In genomic region chr9:118891593-118891992, GRCm38 (mm10) we compare ENCODE assay signal across 12 mouse cellular contexts. TPM values are rescaled to one million over a fixed set of nuclear protein-coding genes. Genes with fewer than 3 reads are reported as not detected.
DNase-seq lines count a peak whose midpoint lies in the region; ATAC-seq lines count a peak whose summit lies in the region.
"Had no signal": no experiment of that assay in that cellular context is flagged by ENCODE, and none has a peak within 500 bp of the region (broad histone marks: within the 10 kb centered on the region; RNA-seq: fewer than 3 reads in every experiment).

No protein-coding gene starts in this region.

- H3K36me3 ChIP-seq in kidney, embryonic 16.5 days (ENCODE audit: insufficient read depth, low read length) = peaks cover 15% of the 10 kb centered on the region
- 0 out of 2 replicates have a peak, but pooled peaks cover 12% of the 10 kb centered on the region for H3K36me3 ChIP-seq in embryonic facial prominence, embryonic 14.5 days (ENCODE audit: control insufficient read depth, insufficient read depth, low read length)
- peaks cover 10% of the 10 kb centered on the region for H3K36me3 ChIP-seq in limb, embryonic 13.5 days

- H3K4me2 ChIP-seq in kidney, embryonic 16.5 days (replicated peaks; ENCODE audit: low read depth, low read length) = no peak overlapping the region
- peak overlapping the region; percentile 31; the same call in 1 of the 2 replicates for H3K4me2 ChIP-seq in embryonic facial prominence, embryonic 14.5 days (ENCODE audit: low read depth, low read length)
- H3K4me2 ChIP-seq in limb, embryonic 13.5 days (replicated peaks) = peak overlapping the region; percentile 25; the same call in 1 of the 2 replicates

- H3K27me3 ChIP-seq in kidney, embryonic 16.5 days (ENCODE audit: insufficient read depth, low read length) = no peaks in the 10 kb centered on the region
- H3K27me3 ChIP-seq in embryonic facial prominence, embryonic 14.5 days (replicated peaks; ENCODE audit: control insufficient read depth, insufficient read depth, low read length) = no peaks in the 10 kb centered on the region
- no peaks in the 10 kb centered on the region for H3K27me3 ChIP-seq in limb, embryonic 13.5 days

- H3K9ac ChIP-seq in kidney, embryonic 16.5 days (replicated peaks; ENCODE audit: low read length) = no peak overlapping the region
- H3K9ac ChIP-seq in embryonic facial prominence, embryonic 14.5 days (ENCODE audit: low read depth, low read length) = no peak overlapping the region
- 0 out of 2 replicates have a peak overlapping the region, but pooled peaks have one; percentile 9 for H3K9ac ChIP-seq in limb, embryonic 13.5 days

- H3K4me3 ChIP-seq in kidney, embryonic 16.5 days (ENCODE audit: low read length) = no peak overlapping the region
- H3K4me3 ChIP-seq in embryonic facial prominence, embryonic 14.5 days (ENCODE audit: low read depth, low read length) = no peak overlapping the region
- no peak overlapping the region for H3K4me3 ChIP-seq in limb, embryonic 13.5 days
- H3K4me3 ChIP-seq: myocyte had no signal

- H3K9me3 ChIP-seq in kidney, embryonic 16.5 days (ENCODE audit: low read length) = no peaks in the 10 kb centered on the region
- no peaks in the 10 kb centered on the region for H3K9me3 ChIP-seq in embryonic facial prominence, embryonic 14.5 days (ENCODE audit: control insufficient read depth, low read length)
- H3K9me3 ChIP-seq in limb, embryonic 13.5 days = no peaks in the 10 kb centered on the region

- H3K4me1 ChIP-seq in kidney, embryonic 16.5 days (ENCODE audit: insufficient read depth, low read length) = peaks cover 28% of the 10 kb centered on the region
- peaks cover 18% of the 10 kb centered on the region for H3K4me1 ChIP-seq in embryonic facial prominence, embryonic 14.5 days (ENCODE audit: control insufficient read depth, insufficient read depth, low read length)
- peaks cover 30% of the 10 kb centered on the region for H3K4me1 ChIP-seq in limb, embryonic 13.5 days

- WGBS in kidney, embryonic 16.5 days = 24% methylated on average over 9 of the region's 9 CpGs
- WGBS in embryonic facial prominence, embryonic 14.5 days = 17% methylated on average over 9 of the region's 9 CpGs
- 20% methylated on average over 9 of the region's 9 CpGs for WGBS in limb, embryonic 13.5 days

- peak overlapping the region; percentile 82 for H3K27ac ChIP-seq in kidney, embryonic 16.5 days (ENCODE audit: low read length)
- peak overlapping the region; percentile 79 for H3K27ac ChIP-seq in embryonic facial prominence, embryonic 14.5 days (replicated peaks; ENCODE audit: low read depth, low read length)
- peak overlapping the region; percentile 83 for H3K27ac ChIP-seq in limb, embryonic 13.5 days
- H3K27ac ChIP-seq: macrophage had no signal

- ATAC-seq in cerebellum, adult (ENCODE audit: insufficient number of reproducible peaks, low FRiP score, low TSS enrichment) = no peak
- peak; percentile 67 for ATAC-seq in kidney, embryonic 16.5 days (ENCODE audit: low FRiP score, low TSS enrichment)
- peak; percentile 92 for ATAC-seq in embryonic facial prominence, embryonic 14.5 days (ENCODE audit: low read depth)
- peak; percentile 67 for ATAC-seq in limb, embryonic 13.5 days (ENCODE audit: low FRiP score, low read depth)

- DNase-seq in cerebellum, postnatal 36 days = peak; percentile 11 to 12
- DNase-seq in kidney, adult 8-10 months = no peak
- peak; percentile 92 for DNase-seq in embryonic facial prominence, embryonic 14.5 days (ENCODE audit: low spot score)
- no peak for DNase-seq in Muller cell, postnatal 12 days (ENCODE audit: inconsistent ontology term)
- DNase-seq in adrenal gland, adult (ENCODE audit: inconsistent age in 2 of 2, low spot score in 1 of 2) = no peak
- DNase-seq: kidney, postnatal 36 days; thymus, postnatal 14 days had no signal

RNA-seq across cellular contexts. Expression of gene Ctdspl, which starts 34.7 kb away (rescaled TPM):
- polyA plus RNA-seq in kidney, embryonic 16.5 days (2015; fragmentation: Nextera tagmentation; extraction: Ambion mirVana) = 27.5 and 30.7 TPM in 2 replicates
- 17.7 and 17.8 TPM in 2 replicates for polyA plus RNA-seq in embryonic facial prominence, embryonic 14.5 days (2014; fragmentation: Nextera tagmentation; extraction: Ambion mirVana)
- polyA plus RNA-seq in limb, embryonic 13.5 days (2015; fragmentation: Nextera tagmentation; extraction: Ambion mirVana) = 23.4 and 24.8 TPM in 2 replicates

Comparison
In these comparisons a context has a peak if more than half of its experiments do, and no peak if none do; other contexts are left out.
1. DNase-seq: peak in cerebellum, postnatal 36 days (2 of 2) and embryonic facial prominence, embryonic 14.5 days (single experiment); none in kidney, adult 8-10 months (0 of 2), Muller cell, postnatal 12 days (single experiment) and adrenal gland, adult (0 of 2).
2. Peak in every context shown above with its lines, with median percentiles within 50 percentile points of each other: H3K27ac ChIP-seq.